Mouse (Mus musculus): ENCODE results near the gene Dynlt1f. TPM values are rescaled to one million over a fixed set of nuclear protein-coding genes. Genes with fewer than 3 reads are reported as not detected.
"Not testable (repeated sequence)": the region's sequence is repeated elsewhere in the genome, so short reads cannot be mapped to it uniquely, and the experiment has no call there.

Gene Dynlt1f
- 249 and 255 TPM in 2 replicates for polyA plus RNA-seq (2015; fragmentation: Nextera tagmentation; extraction: Ambion mirVana)

GRCm38 (mm10) chr17:6655567-6656281 is at the start of gene Dynlt1f:
Gene Dynlt1f, minus strand, starts transcription at chr17:6655900.
- peak; percentile 94 for ATAC-seq (ENCODE audit: insufficient number of reproducible peaks, insufficient read depth, low FRiP score, low TSS enrichment, low read depth)
- not testable (repeated sequence) for H3K9me3 ChIP-seq, H3K4me1 ChIP-seq, H3K27me3 ChIP-seq, H3K36me3 ChIP-seq
- peak within 1 kb of the TSS; percentile 82 for H3K27ac ChIP-seq
- peak within 1 kb of the TSS; percentile 74 for H3K9ac ChIP-seq
- WGBS: 3% methylated on average over 23 of the region's 33 CpGs
- H3K4me2 ChIP-seq: peak within 1 kb of the TSS; percentile 53
- peak within 1 kb of the TSS; percentile 53 for H3K4me3 ChIP-seq

GRCm38 (mm10) chr17:6703381-6704270 is 47.9 kb upstream of the Dynlt1f start:
- H3K4me3 ChIP-seq; H3K9me3 ChIP-seq; H3K9ac ChIP-seq; H3K27me3 ChIP-seq; H3K4me2 ChIP-seq; H3K36me3 ChIP-seq; H3K27ac ChIP-seq; H3K4me1 ChIP-seq; ATAC-seq (ENCODE audit: insufficient number of reproducible peaks, insufficient read depth, low FRiP score, low TSS enrichment, low read depth): not testable (repeated sequence)
- 43% methylated on average over 7 of the region's 9 CpGs for whole genome bisulfite sequencing

GRCm38 (mm10) chr17:6702625-6703221 is 47.0 kb upstream of the Dynlt1f start:
- H3K9ac ChIP-seq; H3K36me3 ChIP-seq; H3K27me3 ChIP-seq; H3K4me3 ChIP-seq; H3K27ac ChIP-seq; H3K4me2 ChIP-seq; H3K9me3 ChIP-seq; H3K4me1 ChIP-seq; ATAC-seq (ENCODE audit: insufficient number of reproducible peaks, insufficient read depth, low FRiP score, low TSS enrichment, low read depth): not testable (repeated sequence)
- WGBS: 61% methylated on average over 3 of the region's 8 CpGs

- not testable (repeated sequence) for H3K27ac ChIP-seq; H3K4me2 ChIP-seq; H3K27me3 ChIP-seq; H3K4me1 ChIP-seq; ATAC-seq (ENCODE audit: insufficient number of reproducible peaks, insufficient read depth, low FRiP score, low TSS enrichment, low read depth); H3K36me3 ChIP-seq; H3K9me3 ChIP-seq; H3K4me3 ChIP-seq; H3K9ac ChIP-seq
- WGBS: 74% methylated on average over 4 of the region's 7 CpGs
Measured at GRCm38 (mm10) chr17:6700077-6700476, 44.4 kb upstream of the Dynlt1f start.

- not testable (repeated sequence) for H3K27ac ChIP-seq; H3K4me3 ChIP-seq; H3K4me1 ChIP-seq; H3K4me2 ChIP-seq; ATAC-seq (ENCODE audit: insufficient number of reproducible peaks, insufficient read depth, low FRiP score, low TSS enrichment, low read depth); H3K9me3 ChIP-seq; H3K36me3 ChIP-seq; H3K27me3 ChIP-seq; H3K9ac ChIP-seq
- WGBS: 89% methylated on average over 9 of the region's 9 CpGs
Measured at GRCm38 (mm10) chr17:6699502-6699901, 43.8 kb upstream of the Dynlt1f start.

GRCm38 (mm10) chr17:6697224-6697775 is 41.6 kb upstream of the Dynlt1f start:
- 25% methylated on average over 4 of the region's 4 CpGs for WGBS
- not testable (repeated sequence) for H3K36me3 ChIP-seq, H3K9me3 ChIP-seq, H3K4me1 ChIP-seq, H3K27me3 ChIP-seq, H3K27ac ChIP-seq, H3K4me2 ChIP-seq, H3K4me3 ChIP-seq, H3K9ac ChIP-seq
- ATAC-seq (ENCODE audit: insufficient number of reproducible peaks, insufficient read depth, low FRiP score, low TSS enrichment, low read depth): 0 out of 2 replicates have a peak, but pooled peaks have one; percentile 35

- ATAC-seq (ENCODE audit: insufficient number of reproducible peaks, insufficient read depth, low FRiP score, low TSS enrichment, low read depth); H3K36me3 ChIP-seq; H3K4me1 ChIP-seq; H3K27ac ChIP-seq; H3K4me2 ChIP-seq; H3K9ac ChIP-seq; H3K9me3 ChIP-seq; H3K4me3 ChIP-seq; H3K27me3 ChIP-seq: not testable (repeated sequence)
- WGBS: 51% methylated on average over 8 of the region's 8 CpGs
Measured at GRCm38 (mm10) chr17:6696521-6696920, 40.8 kb upstream of the Dynlt1f start.

GRCm38 (mm10) chr17:6695712-6696111 is 40.0 kb upstream of the Dynlt1f start:
- H3K27me3 ChIP-seq; H3K36me3 ChIP-seq; H3K27ac ChIP-seq; H3K9ac ChIP-seq; H3K4me2 ChIP-seq; H3K9me3 ChIP-seq; H3K4me3 ChIP-seq; ATAC-seq (ENCODE audit: insufficient number of reproducible peaks, insufficient read depth, low FRiP score, low TSS enrichment, low read depth); H3K4me1 ChIP-seq: not testable (repeated sequence)
- 65% methylated on average over 9 of the region's 9 CpGs for WGBS

GRCm38 (mm10) chr17:6691596-6691995 is 35.9 kb upstream of the Dynlt1f start:
- H3K4me1 ChIP-seq; ATAC-seq (ENCODE audit: insufficient number of reproducible peaks, insufficient read depth, low FRiP score, low TSS enrichment, low read depth); H3K4me3 ChIP-seq; H3K4me2 ChIP-seq; H3K27ac ChIP-seq; H3K27me3 ChIP-seq; H3K9me3 ChIP-seq; H3K9ac ChIP-seq; H3K36me3 ChIP-seq: not testable (repeated sequence)
- WGBS: 4% methylated on average over 2 of the region's 2 CpGs

GRCm38 (mm10) chr17:6689344-6689743 is 33.6 kb upstream of the Dynlt1f start:
- not testable (repeated sequence) for H3K9me3 ChIP-seq; H3K27ac ChIP-seq; H3K36me3 ChIP-seq; H3K27me3 ChIP-seq; H3K9ac ChIP-seq; H3K4me1 ChIP-seq; H3K4me3 ChIP-seq; H3K4me2 ChIP-seq; ATAC-seq (ENCODE audit: insufficient number of reproducible peaks, insufficient read depth, low FRiP score, low TSS enrichment, low read depth)
- WGBS: 86% methylated on average over 3 of the region's 4 CpGs

- not testable (repeated sequence) for H3K4me3 ChIP-seq; H3K9ac ChIP-seq; H3K36me3 ChIP-seq; H3K27me3 ChIP-seq; H3K27ac ChIP-seq; ATAC-seq (ENCODE audit: insufficient number of reproducible peaks, insufficient read depth, low FRiP score, low TSS enrichment, low read depth); H3K4me2 ChIP-seq; H3K9me3 ChIP-seq; H3K4me1 ChIP-seq
- WGBS: 90% methylated on average over 3 of the region's 4 CpGs
Measured at GRCm38 (mm10) chr17:6686299-6686971, 30.7 kb upstream of the Dynlt1f start.
